Mouse (Mus musculus) E14TG2a.4 (cell line): Measurements from ENCODE around the gene Far1.

ENCODE experiments used
- H3K27me3 ChIP-seq: 2 replicates; pipeline ENCODE4 v1.6.1; 2014; ENCODE audit warnings: low read length, control low read depth; ENCODE audit not compliant: insufficient read depth
- H3K36me3 ChIP-seq: 2 replicates; pipeline ENCODE4 v1.6.1; 2014; ENCODE audit warnings: low read length, control low read depth; ENCODE audit not compliant: insufficient read depth
- H3K4me1 ChIP-seq: replicated peaks from 2 replicates; pipeline ENCODE4 v1.6.1; 2014; ENCODE audit warnings: low read depth, low read length, control low read depth
- H3K4me3 ChIP-seq: replicated peaks from 2 replicates; pipeline ENCODE4 v1.5.1; 2014; ENCODE audit warnings: mild to moderate bottlenecking, low read length
- H3K9me3 ChIP-seq: 2 replicates; pipeline ENCODE4 v1.6.1; 2014; ENCODE audit warnings: low read length, control low read depth
- CTCF ChIP-seq: conservative IDR thresholded peaks from 2 replicates; pipeline ENCODE4 v1.5.1; 2014; ENCODE audit warnings: low read length
- NANOG ChIP-seq: IDR thresholded peaks from 2 replicates; pipeline ENCODE4 v1.6.1; 2014; ENCODE audit warnings: borderline replicate concordance, low read length, mixed read lengths
- POU5F1 ChIP-seq: IDR thresholded peaks from 2 replicates; pipeline ENCODE4 v1.6.1; 2014; ENCODE audit warnings: low read length, borderline replicate concordance

Gene Far1

DNA sequence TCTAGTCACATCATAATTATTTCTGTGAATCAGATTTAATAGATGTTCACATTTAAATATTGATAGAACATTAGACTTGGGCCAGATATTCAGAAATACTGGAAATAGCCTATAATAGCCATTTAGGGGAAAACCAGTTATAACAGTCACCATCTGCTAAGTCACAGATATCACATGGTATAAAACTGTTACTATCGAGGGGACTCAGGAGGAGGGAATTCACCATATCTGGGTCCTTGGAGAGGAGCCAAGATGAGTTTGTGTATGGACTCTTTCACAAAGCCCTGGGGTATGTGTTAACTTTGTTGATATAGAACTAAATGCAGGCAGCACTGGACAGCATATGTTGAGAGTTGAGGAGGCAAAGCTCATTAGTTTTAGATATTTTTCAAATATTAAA is 29.5 kb downstream of the Far1 start:
- Histone ChIP-seq H3K9me3 (no peaks in the 10 kb centered on the region), H3K36me3 (peaks cover 49% of the 10 kb centered on the region), H3K4me3 (no peak overlapping the region), H3K4me1 (peaks cover 6% of the 10 kb centered on the region), H3K27me3 (no peaks in the 10 kb centered on the region)
- TF ChIP-seq CTCF = no peak
- TF ChIP-seq POU5F1 = no peak
- TF ChIP-seq NANOG = no peak

GRCm38 (mm10) chr7:113551742-113552463 is 38.3 kb downstream of the Far1 start:
- H3K9me3 ChIP-seq = no peaks in the 10 kb centered on the region
- H3K4me3 ChIP-seq = no peak overlapping the region
- peaks cover 42% of the 10 kb centered on the region for H3K36me3 ChIP-seq
- no peaks in the 10 kb centered on the region for H3K4me1 ChIP-seq
- H3K27me3 ChIP-seq = no peaks in the 10 kb centered on the region
- no peak for TF ChIP-seq NANOG
- TF ChIP-seq POU5F1 = no peak
- TF ChIP-seq CTCF = no peak

DNA sequence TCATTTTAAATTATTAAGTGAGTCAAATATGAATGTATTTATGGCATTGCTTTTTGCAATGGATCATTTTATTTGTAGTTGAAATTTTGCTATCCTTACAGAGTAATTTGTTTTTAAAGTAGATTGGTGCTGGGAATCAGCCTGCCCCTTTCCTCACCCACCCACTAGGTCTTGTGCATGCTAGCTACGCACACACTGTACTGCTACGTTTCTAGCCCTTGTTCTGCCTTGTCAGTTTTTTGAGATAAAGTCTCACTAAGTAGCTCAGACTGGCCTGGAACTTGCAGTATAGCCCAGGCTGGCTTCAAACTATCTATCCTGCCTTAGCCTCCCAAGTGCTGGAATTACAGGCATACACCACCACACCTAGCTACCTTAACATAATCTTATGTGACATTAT is 38.9 kb downstream of the Far1 start:
- H3K9me3 ChIP-seq = no peaks in the 10 kb centered on the region
- no peaks in the 10 kb centered on the region for H3K4me1 ChIP-seq
- H3K27me3 ChIP-seq = no peaks in the 10 kb centered on the region
- no peak for TF ChIP-seq POU5F1
- no peak for TF ChIP-seq CTCF
- no peak for TF ChIP-seq NANOG
- H3K4me3 ChIP-seq = no peak overlapping the region
- peaks cover 38% of the 10 kb centered on the region for H3K36me3 ChIP-seq

DNA sequence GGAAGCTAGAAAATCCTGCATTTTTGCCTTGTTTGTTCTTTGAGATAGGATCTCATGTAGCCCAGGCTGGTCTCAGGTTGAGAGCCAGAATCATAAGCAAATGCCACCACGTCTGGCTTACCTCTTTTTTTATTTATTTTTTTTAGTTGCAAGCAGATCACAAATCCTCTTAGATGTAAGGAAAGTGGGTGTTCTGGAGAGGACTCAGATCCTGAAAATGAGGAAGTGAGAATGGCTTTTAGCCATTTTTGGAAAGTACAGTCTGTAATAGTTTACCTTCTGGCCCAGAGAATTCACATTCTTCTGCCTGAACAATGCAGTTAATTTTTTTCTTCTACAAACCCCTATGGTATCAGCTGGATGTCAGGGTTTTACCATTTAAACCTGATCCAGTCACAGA is 42.5 kb downstream of the Far1 start:
- no peaks in the 10 kb centered on the region for H3K4me1 ChIP-seq
- H3K9me3 ChIP-seq = no peaks in the 10 kb centered on the region
- H3K36me3 ChIP-seq = peaks cover 32% of the 10 kb centered on the region
- TF ChIP-seq CTCF (no peak), NANOG (no peak), POU5F1 (no peak)
- no peaks in the 10 kb centered on the region for H3K27me3 ChIP-seq
- no peak overlapping the region for H3K4me3 ChIP-seq

DNA sequence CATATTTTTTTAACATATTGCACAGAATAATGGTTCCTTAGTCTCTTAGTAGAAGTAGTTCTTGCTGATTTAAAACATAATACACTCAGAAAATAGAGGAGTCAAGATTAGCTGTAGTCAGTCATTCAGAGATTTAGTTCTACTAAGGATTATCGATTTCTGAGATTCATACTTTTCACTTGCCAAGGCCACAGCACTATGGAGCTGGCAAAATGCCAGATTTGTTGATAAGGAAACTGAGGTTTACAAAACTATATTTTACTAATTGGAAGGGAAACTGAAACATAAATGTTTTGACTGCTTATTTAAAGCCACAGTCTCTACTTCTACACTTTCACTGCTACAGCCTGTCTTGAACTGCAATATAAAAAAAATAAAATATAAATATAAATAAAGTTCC is 53.3 kb downstream of the Far1 start:
- Histone ChIP-seq H3K4me3 (no peak overlapping the region), H3K27me3 (no peaks in the 10 kb centered on the region), H3K36me3 (peaks cover 16% of the 10 kb centered on the region), H3K4me1 (no peaks in the 10 kb centered on the region), H3K9me3 (no peaks in the 10 kb centered on the region)
- no peak for TF ChIP-seq POU5F1
- no peak for TF ChIP-seq NANOG
- TF ChIP-seq CTCF = no peak

GRCm38 (mm10) chr7:113571121-113571520 is 57.5 kb downstream of the Far1 start:
- no peaks in the 10 kb centered on the region for H3K9me3 ChIP-seq
- H3K27me3 ChIP-seq = no peaks in the 10 kb centered on the region
- H3K4me3 ChIP-seq = no peak overlapping the region
- TF ChIP-seq NANOG (no peak), CTCF (no peak), POU5F1 (no peak)
- H3K36me3 ChIP-seq = peaks cover 20% of the 10 kb centered on the region
- peaks cover 1% of the 10 kb centered on the region for H3K4me1 ChIP-seq

- Histone ChIP-seq H3K4me1 (peaks cover 18% of the 10 kb centered on the region), H3K9me3 (no peaks in the 10 kb centered on the region), H3K36me3 (peaks cover 11% of the 10 kb centered on the region), H3K4me3 (no peak overlapping the region), H3K27me3 (no peaks in the 10 kb centered on the region)
- TF ChIP-seq POU5F1 (no peak), CTCF (no peak), NANOG (no peak)
These were observed 59.1 kb downstream of the Far1 start for GRCm38 (mm10) chr7:113572741-113573140.

- H3K36me3 ChIP-seq = no peaks in the 10 kb centered on the region
- H3K9me3 ChIP-seq = no peaks in the 10 kb centered on the region
- H3K4me1 ChIP-seq = peaks cover 16% of the 10 kb centered on the region
- H3K27me3 ChIP-seq = no peaks in the 10 kb centered on the region
- TF ChIP-seq POU5F1 (no peak), CTCF (no peak), NANOG (no peak)
- H3K4me3 ChIP-seq = no peak overlapping the region
These were observed 68.5 kb downstream of the Far1 start for GRCm38 (mm10) chr7:113582111-113582510.

DNA sequence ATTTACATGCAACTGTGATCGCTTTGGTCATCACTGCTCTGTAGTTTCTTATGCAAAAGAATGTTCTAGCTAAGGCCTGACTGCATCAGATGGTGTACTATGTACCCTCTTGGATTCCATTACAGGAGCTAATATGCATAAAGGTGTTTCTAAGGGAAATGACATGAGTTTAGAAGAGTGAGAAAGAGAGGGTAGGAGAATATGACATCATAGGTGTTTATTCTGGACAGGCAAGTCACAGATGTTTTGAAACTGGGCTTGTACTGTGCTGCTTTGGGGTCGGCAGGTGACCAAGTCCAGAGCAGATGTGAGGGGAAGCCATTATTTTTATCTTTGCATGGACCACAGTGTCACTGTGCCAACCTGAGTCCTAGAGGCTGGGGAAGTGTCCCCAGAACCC is 75.6 kb downstream of the Far1 start:
- Histone ChIP-seq H3K4me3 (no peak overlapping the region), H3K4me1 (no peaks in the 10 kb centered on the region), H3K27me3 (0 out of 2 replicates have a peak, but pooled peaks cover 3% of the 10 kb centered on the region), H3K9me3 (no peaks in the 10 kb centered on the region), H3K36me3 (no peaks in the 10 kb centered on the region)
- TF ChIP-seq NANOG (no peak), POU5F1 (no peak), CTCF (no peak)
